Mouse (Mus musculus): ENCODE data around the gene Fam189a1. TPM values are rescaled to one million over a fixed set of nuclear protein-coding genes. Genes with fewer than 3 reads are reported as not detected.

Gene Fam189a1
- polyA plus RNA-seq, 1 experiment from 2014 or later: 0.26 TPM

DNA sequence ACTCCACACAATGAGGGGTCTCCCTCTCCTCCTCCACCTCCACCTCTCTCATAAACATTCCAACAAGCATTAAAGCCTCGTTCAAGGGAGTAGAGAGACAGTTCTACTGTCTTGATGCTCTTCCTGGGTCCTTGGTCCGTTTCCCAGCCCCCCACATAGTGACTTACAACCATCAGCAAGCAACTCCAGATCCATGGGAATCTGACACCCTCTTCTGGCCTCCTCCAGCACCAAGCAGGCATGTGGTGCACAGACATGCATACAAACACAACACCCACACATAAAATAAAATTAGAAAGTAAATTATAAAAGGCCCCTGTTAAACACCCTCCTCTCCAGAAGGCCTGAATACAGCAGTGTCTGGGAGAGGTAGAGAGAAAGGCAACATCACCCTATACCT is 317.1 kb downstream of the Fam189a1 start:
- no peak overlapping the region for H3K27ac ChIP-seq (ENCODE audit: low read length)
- no peaks in the 10 kb centered on the region for H3K9me3 ChIP-seq (replicated peaks; ENCODE audit: control insufficient read depth, low read length)
- no peaks in the 10 kb centered on the region for H3K27me3 ChIP-seq (ENCODE audit: control insufficient read depth, insufficient read depth, low read length)
- H3K36me3 ChIP-seq (ENCODE audit: control insufficient read depth, insufficient read depth): no peaks in the 10 kb centered on the region
- no peak overlapping the region; the same call in 1 of the 2 replicates for H3K4me2 ChIP-seq (ENCODE audit: low read depth, low read length)
- H3K9ac ChIP-seq (ENCODE audit: low read length): no peak overlapping the region
- no peak overlapping the region for H3K4me3 ChIP-seq (ENCODE audit: low read length)
- H3K4me1 ChIP-seq (ENCODE audit: control insufficient read depth, insufficient read depth, low read length): peaks cover 6% of the 10 kb centered on the region; the same call in 1 of the 2 replicates
- 55% methylated on average over 2 of the region's 2 CpGs for WGBS
- no peak for ATAC-seq (replicated peaks; ENCODE audit: extremely low read depth, insufficient read depth, low FRiP score)

DNA sequence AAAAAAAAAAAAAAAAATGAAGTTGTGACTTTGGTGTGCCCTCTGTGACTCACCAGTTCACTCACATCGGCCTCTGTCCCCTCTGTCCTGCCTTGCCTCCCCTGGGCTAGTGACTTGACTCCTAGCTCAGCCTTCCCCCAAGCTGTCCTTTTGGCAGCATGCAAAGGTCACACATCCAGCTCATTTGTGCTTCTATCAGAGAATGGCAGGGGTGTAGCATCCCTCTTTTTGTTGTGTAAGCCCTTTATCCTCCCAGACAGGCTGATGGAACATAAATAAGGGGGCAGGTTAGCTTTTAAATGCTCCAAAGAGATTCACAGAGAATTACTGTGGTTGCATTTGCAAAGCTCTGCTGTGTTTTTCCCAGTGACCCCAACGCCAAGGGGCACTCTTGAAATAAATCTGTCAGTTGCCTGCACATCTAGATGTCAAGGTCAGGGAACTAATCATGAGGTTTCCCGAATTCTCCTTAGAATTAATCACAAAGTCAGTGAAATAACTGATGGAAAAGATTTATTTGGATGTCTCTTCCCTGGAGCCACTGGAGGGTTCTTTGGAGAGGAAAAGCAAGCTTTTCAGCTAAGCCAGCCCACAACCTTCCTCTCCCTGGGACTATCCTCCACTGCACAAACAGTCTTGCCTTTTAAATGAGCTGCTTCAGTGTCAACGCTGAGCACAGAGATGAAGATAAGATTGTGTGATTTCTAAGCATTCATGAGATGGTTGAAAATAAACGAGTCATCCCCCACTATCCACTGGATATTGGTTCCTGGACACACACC is 326.0 kb downstream of the Fam189a1 start:
- peaks cover 3% of the 10 kb centered on the region; the same call in 1 of the 2 replicates for H3K9me3 ChIP-seq (replicated peaks; ENCODE audit: control insufficient read depth, low read length)
- H3K4me2 ChIP-seq (ENCODE audit: low read depth, low read length): no peak overlapping the region
- no peak overlapping the region for H3K27ac ChIP-seq (ENCODE audit: low read length)
- ATAC-seq (replicated peaks; ENCODE audit: extremely low read depth, insufficient read depth, low FRiP score): no peak
- H3K36me3 ChIP-seq (ENCODE audit: control insufficient read depth, insufficient read depth): no peaks in the 10 kb centered on the region
- 34% methylated on average over 5 of the region's 5 CpGs for WGBS
- no peak overlapping the region for H3K4me3 ChIP-seq (ENCODE audit: low read length)
- H3K27me3 ChIP-seq (ENCODE audit: control insufficient read depth, insufficient read depth, low read length): no peaks in the 10 kb centered on the region
- no peak overlapping the region for H3K9ac ChIP-seq (ENCODE audit: low read length)
- H3K4me1 ChIP-seq (ENCODE audit: control insufficient read depth, insufficient read depth, low read length): no peaks in the 10 kb centered on the region

DNA sequence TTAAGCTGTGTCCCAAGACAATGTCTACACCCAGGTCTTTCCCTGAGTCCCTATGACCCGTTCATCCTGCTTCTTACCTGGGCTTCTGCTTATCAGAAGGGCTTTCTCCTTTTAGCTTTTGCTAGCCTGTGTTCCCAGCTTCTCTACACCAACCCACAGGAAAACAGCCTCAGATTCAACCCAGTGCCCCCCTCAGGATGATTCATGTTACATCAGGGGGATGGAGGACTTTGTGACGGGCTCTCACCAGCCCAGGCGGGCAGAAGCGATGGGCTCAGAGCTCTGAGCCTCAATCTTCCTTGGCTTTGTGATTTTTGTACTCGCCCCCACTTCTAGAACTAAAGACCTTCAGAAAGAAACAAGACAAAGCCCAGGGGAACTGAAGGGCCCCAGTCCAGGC is 335.3 kb downstream of the Fam189a1 start:
- WGBS: 70% methylated on average over 5 of the region's 5 CpGs

DNA sequence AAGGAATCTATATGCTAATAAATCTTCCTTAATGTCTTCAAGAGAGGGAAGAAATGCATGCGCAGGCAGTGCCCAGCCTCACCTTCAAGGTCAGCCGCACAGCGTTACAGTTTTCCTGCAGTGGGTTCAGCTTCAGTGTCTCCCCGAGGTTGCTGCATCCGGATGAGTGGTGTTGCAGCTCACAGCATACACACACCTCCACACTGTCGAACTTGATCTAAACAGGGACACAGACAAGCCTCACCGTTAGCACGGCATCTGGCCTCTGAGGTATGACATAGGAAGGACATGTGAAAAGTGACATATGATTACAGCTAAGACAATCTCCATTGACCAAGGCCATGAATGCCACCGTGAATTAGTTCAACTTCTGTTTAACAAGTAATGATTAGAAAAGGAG is 336.7 kb downstream of the Fam189a1 start:
- 79% methylated on average over 9 of the region's 9 CpGs for WGBS
- Histone ChIP-seq H3K4me2 (ENCODE audit: low read depth, low read length) (no peak overlapping the region), H3K27me3 (ENCODE audit: control insufficient read depth, insufficient read depth, low read length) (no peaks in the 10 kb centered on the region), H3K9me3 (replicated peaks; ENCODE audit: control insufficient read depth, low read length) (no peaks in the 10 kb centered on the region), H3K4me3 (ENCODE audit: low read length) (no peak overlapping the region), H3K9ac (ENCODE audit: low read length) (no peak overlapping the region), H3K4me1 (ENCODE audit: control insufficient read depth, insufficient read depth, low read length) (no peaks in the 10 kb centered on the region), H3K27ac (ENCODE audit: low read length) (no peak overlapping the region), H3K36me3 (ENCODE audit: control insufficient read depth, insufficient read depth) (no peaks in the 10 kb centered on the region)
- ATAC-seq (replicated peaks; ENCODE audit: extremely low read depth, insufficient read depth, low FRiP score): no peak

More for the DNA sequence above, 335.3 kb downstream of the Fam189a1 start:
- no peak overlapping the region for H3K9ac ChIP-seq (ENCODE audit: low read length)
- H3K4me1 ChIP-seq (ENCODE audit: control insufficient read depth, insufficient read depth, low read length): no peaks in the 10 kb centered on the region
- no peaks in the 10 kb centered on the region for H3K36me3 ChIP-seq (ENCODE audit: control insufficient read depth, insufficient read depth)
- H3K27ac ChIP-seq (ENCODE audit: low read length): no peak overlapping the region
- ATAC-seq (replicated peaks; ENCODE audit: extremely low read depth, insufficient read depth, low FRiP score): no peak
- no peak overlapping the region for H3K4me2 ChIP-seq (ENCODE audit: low read depth, low read length)
- H3K27me3 ChIP-seq (ENCODE audit: control insufficient read depth, insufficient read depth, low read length): no peaks in the 10 kb centered on the region
- H3K9me3 ChIP-seq (replicated peaks; ENCODE audit: control insufficient read depth, low read length): no peaks in the 10 kb centered on the region
- no peak overlapping the region for H3K4me3 ChIP-seq (ENCODE audit: low read length)

DNA sequence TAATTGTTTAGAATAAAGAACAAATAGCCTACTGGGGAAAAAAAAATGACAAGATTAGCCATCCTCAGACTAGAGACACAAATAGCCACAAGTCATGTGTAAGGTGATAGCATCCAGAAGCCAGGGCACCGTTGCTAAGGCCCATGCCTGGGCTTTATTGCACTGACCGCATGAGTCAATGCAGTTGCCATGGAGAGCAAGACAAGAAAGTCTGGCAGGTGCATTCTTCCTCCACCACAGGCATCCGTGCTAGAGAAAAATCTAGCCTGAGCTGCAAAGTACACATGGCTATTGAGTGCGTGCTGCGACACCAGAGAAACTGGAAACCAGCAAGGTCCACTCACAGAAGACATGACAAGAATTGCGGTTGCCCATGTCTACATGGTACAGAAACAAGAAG is 347.5 kb downstream of the Fam189a1 start:
- no peak overlapping the region for H3K27ac ChIP-seq (ENCODE audit: low read length)
- no peak overlapping the region for H3K4me2 ChIP-seq (ENCODE audit: low read depth, low read length)
- no peaks in the 10 kb centered on the region for H3K27me3 ChIP-seq (ENCODE audit: control insufficient read depth, insufficient read depth, low read length)
- H3K36me3 ChIP-seq (ENCODE audit: control insufficient read depth, insufficient read depth): no peaks in the 10 kb centered on the region
- no peaks in the 10 kb centered on the region for H3K4me1 ChIP-seq (ENCODE audit: control insufficient read depth, insufficient read depth, low read length)
- ATAC-seq (replicated peaks; ENCODE audit: extremely low read depth, insufficient read depth, low FRiP score): no peak
- 64% methylated on average over 6 of the region's 6 CpGs for whole genome bisulfite sequencing
- H3K9ac ChIP-seq (ENCODE audit: low read length): no peak overlapping the region
- no peaks in the 10 kb centered on the region for H3K9me3 ChIP-seq (replicated peaks; ENCODE audit: control insufficient read depth, low read length)
- H3K4me3 ChIP-seq (ENCODE audit: low read length): no peak overlapping the region

DNA sequence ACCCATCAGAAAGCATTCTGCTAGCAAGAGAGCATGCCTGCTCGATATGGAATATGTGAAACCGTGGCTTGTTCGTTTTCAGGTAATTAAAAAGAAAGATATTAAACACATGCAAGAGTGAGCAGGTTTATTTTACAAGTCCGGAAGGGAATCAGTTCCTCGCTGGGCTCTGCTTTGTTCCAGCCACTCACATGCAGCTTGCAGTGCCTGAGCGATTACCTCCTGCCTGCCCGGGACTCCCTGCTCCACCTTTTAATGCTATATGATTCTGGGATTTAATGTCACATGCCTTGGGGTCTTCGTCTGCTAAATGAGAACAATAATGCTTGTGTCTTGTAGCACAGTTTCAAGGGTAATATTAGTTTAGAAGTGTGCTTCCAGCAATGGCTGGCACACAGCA is 351.3 kb downstream of the Fam189a1 start:
- Histone ChIP-seq H3K4me3 (ENCODE audit: low read length) (no peak overlapping the region), H3K4me2 (ENCODE audit: low read depth, low read length) (no peak overlapping the region), H3K9me3 (replicated peaks; ENCODE audit: control insufficient read depth, low read length) (no peaks in the 10 kb centered on the region), H3K9ac (ENCODE audit: low read length) (no peak overlapping the region), H3K36me3 (ENCODE audit: control insufficient read depth, insufficient read depth) (no peaks in the 10 kb centered on the region), H3K27me3 (ENCODE audit: control insufficient read depth, insufficient read depth, low read length) (no peaks in the 10 kb centered on the region), H3K4me1 (ENCODE audit: control insufficient read depth, insufficient read depth, low read length) (no peaks in the 10 kb centered on the region), H3K27ac (ENCODE audit: low read length) (no peak overlapping the region)
- 83% methylated on average over 8 of the region's 8 CpGs for WGBS
- ATAC-seq (replicated peaks; ENCODE audit: extremely low read depth, insufficient read depth, low FRiP score): no peak

DNA sequence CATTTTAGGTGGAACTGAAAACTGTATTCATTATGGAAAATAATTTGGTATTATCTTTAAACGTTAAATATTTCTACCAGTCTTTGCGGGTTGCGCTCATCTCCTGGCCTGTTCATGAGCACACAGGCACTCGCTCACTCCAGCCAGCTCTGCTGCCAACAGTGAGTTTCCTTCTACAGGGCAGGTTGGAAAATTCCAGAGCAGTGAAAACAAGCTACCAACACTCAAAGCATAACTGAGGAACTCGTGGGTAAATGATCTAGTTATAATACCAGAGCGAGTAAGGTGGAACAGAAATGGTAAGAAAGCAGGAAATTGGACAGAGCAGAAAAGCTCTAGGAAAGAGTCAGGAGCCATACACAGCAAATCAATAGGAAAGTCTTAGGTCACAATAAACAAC is 360.8 kb downstream of the Fam189a1 start:
- Histone ChIP-seq H3K4me3 (ENCODE audit: low read length) (no peak overlapping the region), H3K9me3 (replicated peaks; ENCODE audit: control insufficient read depth, low read length) (no peaks in the 10 kb centered on the region), H3K36me3 (ENCODE audit: control insufficient read depth, insufficient read depth) (no peaks in the 10 kb centered on the region), H3K27ac (ENCODE audit: low read length) (peak overlapping the region; percentile 61), H3K27me3 (ENCODE audit: control insufficient read depth, insufficient read depth, low read length) (no peaks in the 10 kb centered on the region), H3K4me2 (ENCODE audit: low read depth, low read length) (peak overlapping the region; percentile 15; the same call in 1 of the 2 replicates), H3K9ac (ENCODE audit: low read length) (no peak overlapping the region), H3K4me1 (ENCODE audit: control insufficient read depth, insufficient read depth, low read length) (peaks cover 16% of the 10 kb centered on the region)
- no peak for ATAC-seq (replicated peaks; ENCODE audit: extremely low read depth, insufficient read depth, low FRiP score)
- WGBS: 47% methylated on average over 6 of the region's 6 CpGs

DNA sequence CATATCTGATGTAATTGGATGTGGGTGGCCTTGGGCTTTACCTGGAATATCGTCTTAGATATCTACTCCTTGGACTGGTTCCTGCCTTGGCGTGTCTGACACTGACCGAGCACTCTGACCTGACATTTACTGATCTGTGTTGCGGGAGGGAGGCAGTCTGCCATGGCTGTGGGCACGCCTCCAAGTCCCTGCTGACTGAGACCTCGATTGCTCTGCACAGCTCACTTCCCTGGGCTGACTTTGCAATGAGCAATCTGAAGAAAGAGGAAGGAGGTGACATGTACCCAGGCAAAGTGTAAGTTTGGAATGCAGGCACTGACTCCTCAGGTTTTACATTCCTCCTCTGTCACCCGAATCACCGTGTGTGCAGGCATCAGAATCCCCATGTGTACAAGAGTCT is 364.3 kb downstream of the Fam189a1 start:
- peaks cover 16% of the 10 kb centered on the region for H3K4me1 ChIP-seq (ENCODE audit: control insufficient read depth, insufficient read depth, low read length)
- H3K4me2 ChIP-seq (ENCODE audit: low read depth, low read length): peak overlapping the region; percentile 16; the same call in 1 of the 2 replicates
- H3K27me3 ChIP-seq (ENCODE audit: control insufficient read depth, insufficient read depth, low read length): no peaks in the 10 kb centered on the region
- no peak for ATAC-seq (replicated peaks; ENCODE audit: extremely low read depth, insufficient read depth, low FRiP score)
- no peak overlapping the region for H3K27ac ChIP-seq (ENCODE audit: low read length)
- H3K36me3 ChIP-seq (ENCODE audit: control insufficient read depth, insufficient read depth): no peaks in the 10 kb centered on the region
- H3K4me3 ChIP-seq (ENCODE audit: low read length): no peak overlapping the region
- H3K9me3 ChIP-seq (replicated peaks; ENCODE audit: control insufficient read depth, low read length): no peaks in the 10 kb centered on the region
- 26% methylated on average over 8 of the region's 8 CpGs for WGBS
- H3K9ac ChIP-seq (ENCODE audit: low read length): no peak overlapping the region

DNA sequence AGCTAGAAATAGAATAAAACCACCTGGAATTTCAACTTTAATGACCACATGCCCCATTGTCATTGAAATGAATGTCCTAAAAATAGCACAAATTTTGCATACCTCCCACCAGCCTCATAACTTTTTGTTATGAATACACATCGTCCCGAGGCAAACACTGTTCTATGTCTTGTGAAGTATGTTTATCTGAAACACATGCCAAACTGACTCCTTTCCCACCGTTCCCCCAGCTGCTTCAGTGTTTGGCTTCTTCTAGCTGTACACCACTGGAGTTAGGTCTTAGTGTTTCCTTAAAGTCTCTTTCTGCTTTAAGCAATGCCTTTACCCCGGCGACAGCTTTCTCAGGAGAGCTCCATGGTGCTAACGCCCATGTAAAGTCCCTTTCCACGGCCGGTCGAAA is 365.2 kb downstream of the Fam189a1 start:
- WGBS: 61% methylated on average over 9 of the region's 9 CpGs
- peak overlapping the region; percentile 25; the same call in 1 of the 2 replicates for H3K27ac ChIP-seq (ENCODE audit: low read length)
- peaks cover 16% of the 10 kb centered on the region for H3K4me1 ChIP-seq (ENCODE audit: control insufficient read depth, insufficient read depth, low read length)
- H3K4me2 ChIP-seq (ENCODE audit: low read depth, low read length): no peak overlapping the region
- no peaks in the 10 kb centered on the region for H3K9me3 ChIP-seq (replicated peaks; ENCODE audit: control insufficient read depth, low read length)
- no peaks in the 10 kb centered on the region for H3K27me3 ChIP-seq (ENCODE audit: control insufficient read depth, insufficient read depth, low read length)
- no peaks in the 10 kb centered on the region for H3K36me3 ChIP-seq (ENCODE audit: control insufficient read depth, insufficient read depth)
- H3K4me3 ChIP-seq (ENCODE audit: low read length): no peak overlapping the region
- ATAC-seq (replicated peaks; ENCODE audit: extremely low read depth, insufficient read depth, low FRiP score): no peak
- no peak overlapping the region for H3K9ac ChIP-seq (ENCODE audit: low read length)

Data from heart, embryonic 16.5 days (tissue).